Mouse (Mus musculus) adipocyte (in vitro differentiated cells): ENCODE data around the gene Bcl6b.

ENCODE experiments used
- DNase-seq: peaks from one replicate; pipeline ENCODE4 v3.0.0-alpha.2; 2016; ENCODE audit warnings: low spot score

Gene Bcl6b

GRCm38 (mm10) chr11:70212423-70212822 lies 17.2 kb downstream of the Bcl6b start, which contains the start of gene Slc16a11:
Gene Slc16a11, plus strand, starts transcription at chr11:70212752.
- DNase-seq = peak; percentile 92

GRCm38 (mm10) chr11:70211972-70212371 lies 17.6 kb downstream of the Bcl6b start:
- DNase-seq = peak; percentile 44

- no peak for DNase-seq
Measured at GRCm38 (mm10) chr11:70210681-70211080, 18.9 kb downstream of the Bcl6b start.

- peak; percentile 64 for DNase-seq
Measured at GRCm38 (mm10) chr11:70208778-70209388, 20.7 kb downstream of the Bcl6b start.

- DNase-seq = no peak
Measured at GRCm38 (mm10) chr11:70207283-70207682, 22.3 kb downstream of the Bcl6b start.

- no peak for DNase-seq
Measured at GRCm38 (mm10) chr11:70206801-70207200, 22.8 kb downstream of the Bcl6b start.

- DNase-seq = peak; percentile 95
Measured at GRCm38 (mm10) chr11:70201691-70202090, 27.9 kb downstream of the Bcl6b start.

GRCm38 (mm10) chr11:70200036-70200608 lies 29.5 kb downstream of the Bcl6b start:
- DNase-seq = no peak

- no peak for DNase-seq
Measured at GRCm38 (mm10) chr11:70199107-70199506, 30.5 kb downstream of the Bcl6b start.

GRCm38 (mm10) chr11:70198332-70198731 lies 31.3 kb downstream of the Bcl6b start:
- peak; percentile 80 for DNase-seq

- peak; percentile 64 for DNase-seq
Measured at GRCm38 (mm10) chr11:70193354-70194285, 36.0 kb downstream of the Bcl6b start.

- DNase-seq = no peak
Measured at GRCm38 (mm10) chr11:70192157-70192556, 37.4 kb downstream of the Bcl6b start.

- DNase-seq = no peak
Measured at GRCm38 (mm10) chr11:70191188-70191587, 38.4 kb downstream of the Bcl6b start.

GRCm38 (mm10) chr11:70189319-70190134 lies 40.1 kb downstream of the Bcl6b start:
- DNase-seq = peak; percentile 85

- peak; percentile 63 for DNase-seq
Measured at GRCm38 (mm10) chr11:70185120-70185519, 44.5 kb downstream of the Bcl6b start.

GRCm38 (mm10) chr11:70180496-70180895 lies 49.1 kb downstream of the Bcl6b start:
- no peak for DNase-seq

GRCm38 (mm10) chr11:70179401-70179800 lies 50.2 kb downstream of the Bcl6b start:
- peak; percentile 74 for DNase-seq

GRCm38 (mm10) chr11:70178756-70179155 lies 50.8 kb downstream of the Bcl6b start:
- DNase-seq = no peak

- DNase-seq = no peak
Measured at GRCm38 (mm10) chr11:70178311-70178710, 51.3 kb downstream of the Bcl6b start.

GRCm38 (mm10) chr11:70177647-70178046 lies 52.0 kb downstream of the Bcl6b start:
- DNase-seq = no peak

GRCm38 (mm10) chr11:70174491-70174890 lies 55.1 kb downstream of the Bcl6b start:
- DNase-seq = no peak
